Mouse (Mus musculus): ENCODE measurements at regions not wholly inside any gene's neighbourhood (a gene's known extent, or its start where the extent isn't known, plus 50 kb on each side); places are given as distances from the start of the nearest gene placed in this dataset.

DNA sequence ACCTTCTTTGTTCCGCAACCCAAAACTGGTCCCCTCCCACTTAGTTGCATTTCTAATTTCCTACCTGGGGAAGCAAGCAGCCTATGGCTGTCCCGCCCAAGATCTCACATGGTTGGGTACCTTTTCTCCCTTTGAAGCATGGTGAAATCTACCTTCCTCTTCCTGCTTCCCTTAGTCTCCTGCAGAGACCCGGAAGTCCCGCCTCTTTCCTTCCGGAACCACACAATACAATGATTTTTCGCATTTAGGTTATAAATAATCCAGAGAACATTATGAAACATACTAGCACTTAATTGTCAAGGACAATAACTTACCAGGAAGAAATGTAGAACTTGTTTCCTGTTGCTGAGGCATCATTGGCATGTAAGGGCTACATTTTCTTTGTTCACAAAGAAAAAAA, 58.8 kb downstream of the 1700009N14Rik start:
- H3K27me3 ChIP-seq, result no peaks in the 10 kb centered on the region
- no peak overlapping the region for H3K27ac ChIP-seq
- no peaks in the 10 kb centered on the region for H3K9me3 ChIP-seq (replicated peaks)
- no peak overlapping the region for H3K4me2 ChIP-seq (replicated peaks)
- no peak overlapping the region for H3K9ac ChIP-seq
- no peak overlapping the region for H3K4me3 ChIP-seq
- H3K4me1 ChIP-seq, result no peaks in the 10 kb centered on the region
- H3K36me3 ChIP-seq, result no peaks in the 10 kb centered on the region
- WGBS, result 93% methylated on average over 6 of the region's 6 CpGs
- no peak for ATAC-seq (ENCODE audit: low FRiP score)

DNA sequence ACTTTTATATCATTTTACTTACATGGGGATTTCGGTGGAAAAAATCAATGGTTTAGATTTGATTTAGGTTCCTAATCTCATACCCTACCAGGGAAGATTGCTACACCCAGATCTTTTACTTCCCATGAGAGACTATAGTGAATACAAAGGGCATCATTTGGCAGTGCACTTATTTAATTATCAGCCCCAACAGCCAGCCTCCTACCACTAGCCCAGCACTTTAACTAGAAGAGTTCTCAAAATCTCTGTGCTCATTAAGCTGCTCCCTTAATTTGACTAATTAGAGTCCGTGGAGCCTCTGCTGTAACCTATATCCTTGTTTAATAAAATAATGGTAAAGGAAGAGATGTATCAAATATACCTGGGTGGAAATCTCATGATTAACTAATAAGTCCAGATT, 77.4 kb downstream of the 1700009N14Rik start:
- H3K4me3 ChIP-seq, result no peak overlapping the region
- ATAC-seq (ENCODE audit: low FRiP score), result no peak
- WGBS, result 84% methylated on average over 2 of the region's 2 CpGs
- H3K36me3 ChIP-seq, result no peaks in the 10 kb centered on the region
- H3K9ac ChIP-seq, result no peak overlapping the region
- no peaks in the 10 kb centered on the region for H3K27me3 ChIP-seq
- no peak overlapping the region for H3K4me2 ChIP-seq (replicated peaks)
- no peaks in the 10 kb centered on the region for H3K9me3 ChIP-seq (replicated peaks)
- no peaks in the 10 kb centered on the region for H3K4me1 ChIP-seq
- H3K27ac ChIP-seq, result no peak overlapping the region

DNA sequence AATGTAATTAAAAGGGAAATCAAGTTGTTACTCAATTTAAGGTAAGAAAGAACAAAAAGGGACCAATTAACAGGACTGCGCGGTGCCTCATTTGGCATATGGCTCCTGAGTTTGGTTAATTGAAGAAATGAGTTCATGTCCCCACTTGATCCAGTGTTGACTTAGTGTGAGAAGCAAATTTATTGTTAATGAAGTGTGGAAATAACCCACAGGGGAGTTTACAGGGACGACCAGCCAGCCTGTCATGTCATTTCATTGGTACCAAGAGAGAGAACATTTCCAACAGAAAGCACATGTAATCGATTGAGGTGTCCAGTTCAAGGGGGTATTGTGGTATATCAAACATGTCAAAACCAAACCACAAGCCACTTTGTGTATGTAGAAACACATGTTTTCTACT, 78.6 kb downstream of the 1700009N14Rik start:
- H3K36me3 ChIP-seq, result no peaks in the 10 kb centered on the region
- H3K9ac ChIP-seq, result no peak overlapping the region
- H3K4me2 ChIP-seq (replicated peaks), result no peak overlapping the region
- no peaks in the 10 kb centered on the region for H3K27me3 ChIP-seq
- ATAC-seq (ENCODE audit: low FRiP score), result no peak
- H3K4me1 ChIP-seq, result no peaks in the 10 kb centered on the region
- no peaks in the 10 kb centered on the region for H3K9me3 ChIP-seq (replicated peaks)
- no peak overlapping the region for H3K27ac ChIP-seq
- WGBS, result 58% methylated on average over 4 of the region's 4 CpGs
- no peak overlapping the region for H3K4me3 ChIP-seq

GRCm38 (mm10) chr4:39556101-39556763, 106.1 kb downstream of the 1700009N14Rik start:
- no peaks in the 10 kb centered on the region for H3K36me3 ChIP-seq
- no peaks in the 10 kb centered on the region for H3K9me3 ChIP-seq (replicated peaks)
- 91% methylated on average over 3 of the region's 3 CpGs for WGBS
- no peak overlapping the region for H3K27ac ChIP-seq
- H3K9ac ChIP-seq, result no peak overlapping the region
- no peak for ATAC-seq (ENCODE audit: low FRiP score)
- no peaks in the 10 kb centered on the region for H3K4me1 ChIP-seq
- H3K4me2 ChIP-seq (replicated peaks), result no peak overlapping the region
- H3K4me3 ChIP-seq, result no peak overlapping the region
- H3K27me3 ChIP-seq, result no peaks in the 10 kb centered on the region

DNA sequence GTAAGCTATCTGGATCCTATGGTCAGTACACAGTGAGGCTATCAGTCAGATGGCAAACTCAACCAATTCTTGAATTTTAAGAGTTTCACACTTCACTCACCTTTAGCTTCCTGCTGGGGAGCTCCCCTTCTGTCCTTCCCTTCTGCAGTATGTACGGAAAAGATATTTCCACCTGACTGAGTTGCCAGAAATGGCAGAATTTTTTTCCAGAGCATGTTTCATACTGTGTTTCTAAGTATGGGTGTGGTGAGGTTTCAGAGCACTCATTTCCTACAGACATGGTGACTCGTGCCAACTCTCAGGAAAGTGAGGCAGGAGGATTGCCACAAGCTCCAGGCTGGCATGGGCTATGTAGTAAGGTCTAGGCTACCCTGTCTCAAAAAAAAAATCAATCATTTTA, 147.3 kb downstream of the 1700009N14Rik start:
- no peaks in the 10 kb centered on the region for H3K27me3 ChIP-seq
- no peak overlapping the region for H3K27ac ChIP-seq
- H3K4me3 ChIP-seq, result no peak overlapping the region
- no peak overlapping the region for H3K4me2 ChIP-seq (replicated peaks)
- 89% methylated on average over 2 of the region's 2 CpGs for WGBS
- no peaks in the 10 kb centered on the region for H3K4me1 ChIP-seq
- ATAC-seq (ENCODE audit: low FRiP score), result no peak
- no peak overlapping the region for H3K9ac ChIP-seq
- no peaks in the 10 kb centered on the region for H3K9me3 ChIP-seq (replicated peaks)
- no peaks in the 10 kb centered on the region for H3K36me3 ChIP-seq

DNA sequence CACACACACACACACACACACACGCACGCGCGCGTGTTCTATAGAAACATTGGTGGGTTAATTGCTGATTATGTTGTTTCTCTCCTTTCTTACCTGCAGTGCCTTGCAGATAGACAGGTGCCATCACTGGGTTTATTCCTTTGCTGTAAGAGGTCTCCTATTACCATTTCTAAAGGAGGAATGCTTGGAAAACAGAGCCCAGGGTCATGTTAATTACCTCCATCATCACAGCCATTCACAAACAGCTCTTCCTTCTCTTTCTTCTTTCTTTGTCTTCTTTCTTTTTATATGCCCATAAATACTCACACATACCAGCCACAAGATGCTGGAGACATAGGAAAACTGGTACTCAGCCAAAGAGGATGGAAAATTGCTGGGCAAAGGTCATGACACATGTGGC, 155.0 kb downstream of the 1700009N14Rik start:
- H3K27ac ChIP-seq, result no peak overlapping the region
- H3K27me3 ChIP-seq, result no peaks in the 10 kb centered on the region
- no peaks in the 10 kb centered on the region for H3K4me1 ChIP-seq
- no peaks in the 10 kb centered on the region for H3K9me3 ChIP-seq (replicated peaks)
- ATAC-seq (ENCODE audit: low FRiP score), result no peak
- H3K4me3 ChIP-seq, result no peak overlapping the region
- H3K9ac ChIP-seq, result no peak overlapping the region
- no peaks in the 10 kb centered on the region for H3K36me3 ChIP-seq
- 91% methylated on average over 5 of the region's 5 CpGs for WGBS
- H3K4me2 ChIP-seq (replicated peaks), result no peak overlapping the region

- 85% methylated on average over 7 of the region's 7 CpGs for WGBS
Observed at GRCm38 (mm10) chr4:39644136-39644535, 194.0 kb downstream of the 1700009N14Rik start.

GRCm38 (mm10) chr4:39644849-39645248, 194.8 kb downstream of the 1700009N14Rik start:
- Histone ChIP-seq H3K9ac (no peak overlapping the region), H3K4me2 (replicated peaks) (no peak overlapping the region), H3K4me1 (no peaks in the 10 kb centered on the region), H3K9me3 (replicated peaks) (no peaks in the 10 kb centered on the region), H3K27ac (no peak overlapping the region), H3K4me3 (no peak overlapping the region), H3K36me3 (no peaks in the 10 kb centered on the region), H3K27me3 (no peaks in the 10 kb centered on the region)
- ATAC-seq (ENCODE audit: low FRiP score), result no peak
- WGBS, result 85% methylated on average over 5 of the region's 5 CpGs

More at GRCm38 (mm10) chr4:39644136-39644535, 194.0 kb downstream of the 1700009N14Rik start:
- Histone ChIP-seq H3K36me3 (no peaks in the 10 kb centered on the region), H3K9me3 (replicated peaks) (no peaks in the 10 kb centered on the region), H3K9ac (no peak overlapping the region), H3K4me3 (no peak overlapping the region), H3K4me2 (replicated peaks) (no peak overlapping the region), H3K27me3 (no peaks in the 10 kb centered on the region), H3K4me1 (no peaks in the 10 kb centered on the region), H3K27ac (no peak overlapping the region)
- ATAC-seq (ENCODE audit: low FRiP score), result no peak

DNA sequence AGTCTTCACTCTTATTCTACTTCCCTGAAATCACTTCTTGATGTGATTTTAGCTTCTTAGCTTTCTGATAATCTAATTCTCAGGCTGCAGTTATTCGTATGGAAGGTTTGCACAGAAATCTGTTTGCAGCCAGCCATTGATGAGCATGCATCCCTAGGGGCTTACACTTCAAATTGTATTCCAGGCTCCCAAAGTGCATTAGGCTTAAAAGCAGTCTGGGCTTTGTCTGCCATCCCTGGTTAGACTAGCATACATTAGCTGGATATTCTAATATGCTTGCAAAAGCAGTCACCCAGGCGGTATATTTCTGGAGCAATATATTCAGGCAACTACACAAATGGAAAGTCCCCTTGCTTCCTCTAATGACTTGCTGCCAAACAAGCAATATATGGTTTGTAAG, 210.4 kb downstream of the 1700009N14Rik start:
- Histone ChIP-seq H3K27ac (no peak overlapping the region), H3K9me3 (replicated peaks) (no peaks in the 10 kb centered on the region), H3K36me3 (no peaks in the 10 kb centered on the region), H3K9ac (no peak overlapping the region), H3K4me1 (no peaks in the 10 kb centered on the region), H3K4me3 (no peak overlapping the region), H3K4me2 (replicated peaks) (no peak overlapping the region), H3K27me3 (no peaks in the 10 kb centered on the region)
- no peak for ATAC-seq (ENCODE audit: low FRiP score)
- 69% methylated on average over 2 of the region's 2 CpGs for WGBS

DNA sequence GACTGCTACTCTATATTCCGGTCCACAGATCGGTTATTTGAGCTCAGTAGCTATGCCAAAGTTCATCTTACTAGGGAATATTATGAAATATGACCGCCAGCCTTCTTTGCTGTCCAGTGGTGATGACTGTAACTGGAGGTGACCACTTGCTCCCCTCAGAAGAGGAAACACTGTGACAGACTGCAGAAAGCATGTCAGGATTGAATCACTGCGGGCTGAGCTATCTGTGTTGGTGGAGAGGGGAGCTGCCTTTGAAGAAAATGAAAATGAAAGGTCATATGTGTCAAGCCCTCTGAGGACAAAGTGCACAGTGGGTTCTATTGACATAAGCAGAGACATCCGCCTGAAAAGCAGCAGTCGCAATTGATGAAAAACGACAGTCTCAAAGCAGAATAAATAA, 222.5 kb downstream of the 1700009N14Rik start:
- Histone ChIP-seq H3K36me3 (no peaks in the 10 kb centered on the region), H3K9me3 (replicated peaks) (no peaks in the 10 kb centered on the region), H3K4me2 (replicated peaks) (no peak overlapping the region), H3K9ac (no peak overlapping the region), H3K4me3 (no peak overlapping the region), H3K27me3 (no peaks in the 10 kb centered on the region), H3K27ac (no peak overlapping the region), H3K4me1 (no peaks in the 10 kb centered on the region)
- no peak for ATAC-seq (ENCODE audit: low FRiP score)
- WGBS, result 60% methylated on average over 7 of the region's 7 CpGs

DNA sequence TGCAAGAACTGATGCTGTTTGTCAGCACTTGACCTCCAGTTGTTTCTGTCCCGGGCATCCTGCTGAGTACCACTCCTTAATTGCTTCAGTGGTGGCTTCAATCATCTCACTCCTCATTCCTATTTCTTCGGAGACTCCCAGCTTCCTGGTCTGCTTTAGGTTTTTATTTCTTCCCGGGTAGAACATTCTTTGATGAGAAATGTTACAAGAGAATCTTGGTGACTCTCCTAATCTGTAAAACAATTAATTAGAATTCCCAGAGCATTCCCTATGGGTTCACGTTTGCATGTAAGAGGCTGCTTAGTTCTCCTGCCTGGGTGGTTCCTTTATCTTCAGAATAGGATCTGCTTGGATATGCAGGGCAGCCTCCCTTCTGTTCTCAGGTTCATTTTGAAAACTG, 245.1 kb downstream of the 1700009N14Rik start:
- Histone ChIP-seq H3K4me3 (no peak overlapping the region), H3K36me3 (no peaks in the 10 kb centered on the region), H3K4me1 (no peaks in the 10 kb centered on the region), H3K4me2 (replicated peaks) (no peak overlapping the region), H3K9ac (no peak overlapping the region), H3K9me3 (replicated peaks) (no peaks in the 10 kb centered on the region), H3K27me3 (no peaks in the 10 kb centered on the region), H3K27ac (no peak overlapping the region)
- no peak; the same call in 1 of the 2 replicates for ATAC-seq (ENCODE audit: low FRiP score)
- WGBS, result 11% methylated on average over 4 of the region's 4 CpGs

- no peaks in the 10 kb centered on the region for H3K9me3 ChIP-seq (replicated peaks)
- 36% methylated on average over 5 of the region's 5 CpGs for WGBS
- no peak for ATAC-seq (ENCODE audit: low FRiP score)
Observed at GRCm38 (mm10) chr4:39697565-39697964, 247.5 kb downstream of the 1700009N14Rik start.

GRCm38 (mm10) chr4:39699347-39699746, 249.3 kb downstream of the 1700009N14Rik start:
- no peaks in the 10 kb centered on the region for H3K27me3 ChIP-seq
- 85% methylated on average over 2 of the region's 2 CpGs for WGBS
- H3K4me1 ChIP-seq, result no peaks in the 10 kb centered on the region
- H3K27ac ChIP-seq, result no peak overlapping the region
- ATAC-seq (ENCODE audit: low FRiP score), result no peak
- no peak overlapping the region for H3K4me2 ChIP-seq (replicated peaks)
- H3K9ac ChIP-seq, result no peak overlapping the region
- H3K9me3 ChIP-seq (replicated peaks), result no peaks in the 10 kb centered on the region
- H3K4me3 ChIP-seq, result no peak overlapping the region
- H3K36me3 ChIP-seq, result no peaks in the 10 kb centered on the region

More at GRCm38 (mm10) chr4:39697565-39697964, 247.5 kb downstream of the 1700009N14Rik start:
- Histone ChIP-seq H3K27me3 (no peaks in the 10 kb centered on the region), H3K4me1 (no peaks in the 10 kb centered on the region), H3K9ac (no peak overlapping the region), H3K4me2 (replicated peaks) (no peak overlapping the region), H3K4me3 (no peak overlapping the region), H3K36me3 (no peaks in the 10 kb centered on the region), H3K27ac (no peak overlapping the region)

All from hindbrain, embryonic 12.5 days (tissue).